Mouse (Mus musculus) liver, embryonic 18 days (tissue): ENCODE measurements around the gene Mmp27. TPM values are rescaled to one million over a fixed set of nuclear protein-coding genes. Genes with fewer than 3 reads are reported as not detected.

Source experiments
- polyA plus RNA-seq: library from polyadenylated mRNA; depleted of rRNA; stranded (reverse); fragments of >200 nt; gene quantifications from 2 replicates; pipeline ENCODE4 v1.2.3, GENCODE M21; 2012; rRNA removed

Gene Mmp27
- polyA plus RNA-seq = 0.24 TPM in 2 replicates

DNA sequence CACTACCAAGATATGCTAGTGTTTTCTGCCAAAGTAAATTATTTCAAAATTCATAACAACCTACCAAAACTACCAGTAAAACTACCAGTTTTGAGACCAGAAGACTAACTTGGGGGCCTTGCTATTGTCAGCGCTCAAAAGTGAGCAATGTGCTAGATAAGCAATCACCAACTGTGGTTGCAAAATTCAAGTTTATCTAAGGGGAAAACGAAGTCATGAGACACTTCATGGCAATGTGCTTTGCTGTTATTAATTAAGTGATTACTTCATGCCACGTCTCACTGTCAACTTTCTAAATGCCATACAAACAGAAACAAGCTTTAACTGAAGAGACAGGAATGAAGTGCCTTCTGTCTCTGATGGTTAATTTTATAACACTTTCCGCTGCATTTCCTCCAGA is at the start of gene Mmp27:
Mmp27 (plus strand) TSS at position 235 of the 400 bp plus-strand sequence.

DNA sequence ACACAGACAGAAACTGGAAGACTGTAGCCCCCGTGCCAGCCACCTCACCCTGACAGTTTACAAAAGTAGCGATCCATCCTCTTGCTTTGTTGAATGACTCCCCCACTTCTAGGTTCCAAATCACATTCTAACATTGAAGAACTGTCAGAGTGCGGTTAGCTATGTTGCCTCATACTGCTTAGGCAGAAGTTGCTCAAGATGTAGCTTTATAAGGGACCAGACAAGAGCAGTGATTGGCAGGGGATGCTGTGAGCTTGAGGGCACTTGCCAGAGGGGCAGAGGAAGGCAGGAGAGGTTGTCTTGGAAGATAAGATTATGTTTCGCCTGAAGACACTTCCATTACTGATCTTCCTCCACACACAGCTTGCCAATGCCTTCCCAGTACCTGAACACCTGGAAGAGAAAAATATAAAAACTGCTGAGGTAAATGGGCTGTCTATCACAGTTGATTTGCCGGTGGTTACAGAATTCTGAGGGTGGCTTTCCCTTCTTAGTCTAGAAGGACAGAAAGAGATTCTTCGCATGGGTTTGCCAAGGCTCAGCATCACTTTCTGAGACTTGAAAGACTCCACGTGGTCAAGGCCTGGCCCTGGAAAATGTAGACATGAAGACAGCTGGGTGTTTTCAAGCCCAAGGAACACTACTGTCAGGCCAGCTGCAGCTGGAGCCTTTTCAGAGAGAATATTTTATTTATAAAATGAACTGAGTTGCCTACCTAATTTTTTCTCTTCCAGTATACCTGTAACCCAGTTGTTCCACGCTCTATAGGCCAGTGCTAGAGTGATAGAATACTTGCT is 12.8 kb upstream of the Mmp27 start, which contains the start of gene Mmp8:
Mmp8 (plus strand) TSS at position 236 of the 797 bp plus-strand sequence.

DNA sequence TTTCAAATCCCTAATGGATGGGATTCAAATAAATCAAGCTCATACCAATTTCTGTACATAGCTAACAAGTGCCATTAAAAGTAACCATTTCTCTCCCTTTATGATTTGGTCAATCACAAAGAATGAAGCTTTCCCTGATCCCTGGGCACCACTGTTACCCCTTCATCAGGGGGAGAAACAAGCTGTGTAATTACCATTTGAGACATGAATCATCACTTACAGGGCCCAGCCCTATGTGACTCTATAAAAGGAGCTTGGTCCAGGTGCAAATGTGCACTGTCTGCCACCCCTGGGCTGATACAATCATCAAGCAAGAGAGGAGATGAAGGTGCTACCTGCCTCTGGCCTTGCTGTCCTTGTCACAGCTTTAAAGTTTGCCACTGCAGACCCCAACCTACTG is 56.7 kb downstream of the Mmp27 start, which contains the start of gene Mmp20:
Mmp20 (plus strand) TSS at position 301 of the 400 bp plus-strand sequence.

Other genes starting within 250 kb of the Mmp27 start
- gene Mmp12, start 227.0 kb upstream of the Mmp27 start, polyA plus RNA-seq = 0.05 and 0.06 TPM in 2 replicates
- gene Mmp1b, start 183.3 kb upstream of the Mmp27 start, polyA plus RNA-seq = not detected in 2 replicates
- not detected in 2 replicates for gene Mmp3, start 125.6 kb upstream of the Mmp27 start, polyA plus RNA-seq
- not detected in 2 replicates for gene Mmp10, start 69.0 kb upstream of the Mmp27 start, polyA plus RNA-seq
- 30.9 and 36.7 TPM in 2 replicates for gene Mmp8, start 12.9 kb upstream of the Mmp27 start, polyA plus RNA-seq
- 0.01 TPM in 1 of 2 replicates, not detected in the other for gene Mmp20, start 56.8 kb downstream of the Mmp27 start, polyA plus RNA-seq
- not detected in 2 replicates for gene Mmp7, start 120.7 kb downstream of the Mmp27 start, polyA plus RNA-seq
- 20.2 and 21.8 TPM in 2 replicates for gene Tmem123, start 192.6 kb downstream of the Mmp27 start, polyA plus RNA-seq